Mouse (Mus musculus) cerebellum, adult 11 months (tissue): ENCODE results near the gene Gm45717.

Source experiments
- DNase-seq: peaks from one replicate; pipeline ENCODE4 v3.0.0; 2022

Gm45717 gene

GRCm38 (mm10) chr7:140902036-140902875 is 53.5 kb downstream of the Gm45717 start:
- no peak for DNase-seq

DNA sequence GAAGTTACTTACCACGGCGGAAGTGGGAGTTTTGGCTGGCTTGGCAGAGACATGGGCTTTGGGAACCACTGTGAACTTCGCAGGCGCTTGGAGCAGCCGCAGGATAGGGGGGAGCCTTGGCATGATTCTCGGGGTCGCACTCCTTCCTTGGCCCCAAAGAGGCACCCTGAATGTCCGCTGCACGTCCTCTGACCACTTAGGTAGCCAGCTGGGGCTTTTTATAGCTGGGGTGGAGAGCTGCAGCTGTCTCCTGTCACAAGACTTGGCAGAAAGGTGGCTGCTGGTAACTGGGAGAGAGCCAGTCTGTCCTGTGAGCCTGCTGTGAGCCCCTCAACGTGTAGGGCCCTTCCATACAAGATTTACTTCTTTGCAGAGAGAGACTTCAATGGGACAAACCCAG is 55.5 kb downstream of the Gm45717 start, which contains the start of gene Cox8b:
Gene Cox8b, minus strand, starts transcription at position 227 of the 400 bp plus-strand sequence.
- no peak for DNase-seq
